Mouse (Mus musculus) Patski (cell line): ENCODE data around the gene Wdr95. TPM values are rescaled to one million over a fixed set of nuclear protein-coding genes. Genes with fewer than 3 reads are reported as not detected.
"Not testable (repeated sequence)": the region's sequence is repeated elsewhere in the genome, so short reads cannot be mapped to it uniquely, and the experiment has no call there.

Experiments used
- ATAC-seq: fragments of 100-300 bp; one replicate; pipeline ENCODE4 v1.8.0; 2021
- CTCF ChIA-PET: fragments of 350-600 bp; sonication (Branson Sonifier 250); formaldehyde crosslinking; loops from one replicate; lab custom pipeline; 2022; ENCODE audit warnings: inconsistent platforms; lab: Charles Lee
- POLR2A ChIA-PET: fragments of 350-600 bp; sonication (Branson Sonifier 250); formaldehyde crosslinking; loops from one replicate; lab custom pipeline; 2022; ENCODE audit warnings: antibody characterized with exemption, inconsistent platforms; lab: Charles Lee
- DNase-seq: peaks from one replicate; pipeline ENCODE4 v3.0.0-alpha.2; 2011; ENCODE audit warnings: low read depth, low spot score
- H3K27me3 ChIP-seq: fragments of 371-371 bp; one replicate; pipeline ENCODE4 v1.5.1; 2021
- CTCF ChIP-seq: fragments of 100-300 bp; IDR thresholded peaks from one replicate; pipeline ENCODE4 v1.5.1; 2021
- in situ Hi-C: fragments of 300-500 bp; cut with MboI; formaldehyde crosslinking; loops from 3 replicates; pipeline ENCODE4 v1.11.1; 2018; ENCODE audit warnings: low pct_unique_long_range_greater_than_20kb, mixed read lengths
- polyA plus RNA-seq: library from polyadenylated mRNA; unstranded; gene quantifications from one replicate; pipeline ENCODE4 v1.2.3, GENCODE M21; 2021

Wdr95 gene
- polyA plus RNA-seq, 1 experiment from 2014 or later: 0.03 TPM

GRCm38 (mm10) chr5:149514087-149514671 lies 14.3 kb upstream of the Wdr95 start:
- no peaks in the 10 kb centered on the region for H3K27me3 ChIP-seq
- CTCF ChIA-PET: interaction anchor here (0.9 to 1.2 kb wide), 2 partner anchors 11 to 30 kb away, joined by 3 to 4 read pairs; no protein-coding TSS in a partner anchor
- DNase-seq (peak; percentile 72), ATAC-seq (peak; percentile 68)
- TF ChIP-seq CTCF: no peak
- in situ Hi-C loops: no loop called here
- POLR2A ChIA-PET: no interaction called here

- ATAC-seq: no peak
- POLR2A ChIA-PET: interaction anchor here (0.6 kb wide), 1 partner anchor 1621 kb away, joined by 4 read pairs; no protein-coding TSS in a partner anchor
- CTCF ChIA-PET: interaction anchor here (1.2 kb wide), 1 partner anchor 31 kb away, joined by 4 read pairs; no protein-coding TSS in a partner anchor
- no peaks in the 10 kb centered on the region for H3K27me3 ChIP-seq
- no peak for TF ChIP-seq CTCF
- DNase-seq: no peak
- in situ Hi-C loops: no loop called here
Observed at GRCm38 (mm10) chr5:149514890-149515289, 13.6 kb upstream of the Wdr95 start.

GRCm38 (mm10) chr5:149517116-149517515 lies 11.4 kb upstream of the Wdr95 start:
- CTCF ChIA-PET: no interaction called here
- no peak for DNase-seq
- no peaks in the 10 kb centered on the region for H3K27me3 ChIP-seq
- in situ Hi-C loops: no loop called here
- no peak for ATAC-seq
- TF ChIP-seq CTCF: no peak
- POLR2A ChIA-PET: no interaction called here

- TF ChIP-seq CTCF: no peak
- ChIA-PET CTCF (no interaction called here), POLR2A (no interaction called here)
- DNase-seq (peak; percentile 31), ATAC-seq (peak; percentile 68)
- in situ Hi-C loops: loop anchor here (5.0 to 10.0 kb wide), 3 partner anchors 69 to 446 kb away; no protein-coding TSS in a partner anchor
- no peaks in the 10 kb centered on the region for H3K27me3 ChIP-seq
Observed at GRCm38 (mm10) chr5:149520806-149521205, 7.7 kb upstream of the Wdr95 start.

- ATAC-seq (no peak), DNase-seq (no peak)
- TF ChIP-seq CTCF: no peak
- CTCF ChIA-PET: interaction anchor here (0.8 to 2.2 kb wide), 13 partner anchors 24 to 188 kb away, joined by 3 to 9 read pairs (median 4); no protein-coding TSS in a partner anchor
- in situ Hi-C loops: loop anchor here (5.0 to 10.0 kb wide), 3 partner anchors 72 to 449 kb away; no protein-coding TSS in a partner anchor
- POLR2A ChIA-PET: interaction anchor here (0.6 kb wide), 1 partner anchor 44 kb away, joined by 3 read pairs; no protein-coding TSS in a partner anchor
- no peaks in the 10 kb centered on the region for H3K27me3 ChIP-seq
Observed at GRCm38 (mm10) chr5:149523856-149524241, 4.6 kb upstream of the Wdr95 start.

- peak; percentile 49 for ATAC-seq
- peak; percentile 57 for DNase-seq
- ChIA-PET POLR2A (interaction anchor here (0.6 kb wide), 1 partner anchor 44 kb away, joined by 3 read pairs; no protein-coding TSS in a partner anchor), CTCF (interaction anchor here (0.8 to 2.2 kb wide), 24 partner anchors 10 to 716 kb away, joined by 3 to 9 read pairs (median 4); no protein-coding TSS in a partner anchor)
- in situ Hi-C loops: loop anchor here (5.0 to 10.0 kb wide), 3 partner anchors 72 to 450 kb away; no protein-coding TSS in a partner anchor
- peak; percentile 98 for TF ChIP-seq CTCF
- H3K27me3 ChIP-seq: no peaks in the 10 kb centered on the region
Observed at GRCm38 (mm10) chr5:149524242-149524858, 4.1 kb upstream of the Wdr95 start.

- no peak for ATAC-seq
- CTCF ChIA-PET: interaction anchor here (0.9 to 2.2 kb wide), 25 partner anchors 11 to 717 kb away, joined by 3 to 9 read pairs (median 3); no protein-coding TSS in a partner anchor
- POLR2A ChIA-PET: no interaction called here
- TF ChIP-seq CTCF: no peak
- H3K27me3 ChIP-seq: no peaks in the 10 kb centered on the region
- in situ Hi-C loops: loop anchor here (5.0 to 10.0 kb wide), 3 partner anchors 87 to 450 kb away; no protein-coding TSS in a partner anchor
- DNase-seq: no peak
Observed at GRCm38 (mm10) chr5:149525055-149525785, 3.3 kb upstream of the Wdr95 start.

GRCm38 (mm10) chr5:149526467-149526951 lies 2.0 kb upstream of the Wdr95 start:
- CTCF ChIA-PET: interaction anchor here (0.8 to 1.6 kb wide), 3 partner anchors 18 to 151 kb away, joined by 3 to 4 read pairs (median 4); no protein-coding TSS in a partner anchor
- peak; percentile 71 for DNase-seq
- peak; percentile 46 for ATAC-seq
- no peaks in the 10 kb centered on the region for H3K27me3 ChIP-seq
- in situ Hi-C loops: loop anchor here (5.0 to 10.0 kb wide), 3 partner anchors 86 to 452 kb away; no protein-coding TSS in a partner anchor
- POLR2A ChIA-PET: interaction anchor here (0.6 to 0.7 kb wide), 2 partner anchors 110 to 611 kb away, joined by 3 to 4 read pairs; partner anchors contain the start of gene Hsph1
- TF ChIP-seq CTCF: no peak

GRCm38 (mm10) chr5:149527292-149527691 lies 1.2 kb upstream of the Wdr95 start:
- ChIA-PET POLR2A (interaction anchor here (0.6 to 0.7 kb wide), 2 partner anchors 33 to 109 kb away, joined by 3 to 4 read pairs; partner anchors contain the start of gene Hsph1), CTCF (interaction anchor here (1.6 kb wide), 1 partner anchor 152 kb away, joined by 4 read pairs; no protein-coding TSS in a partner anchor)
- in situ Hi-C loops: loop anchor here (5.0 to 10.0 kb wide), 3 partner anchors 85 to 452 kb away; no protein-coding TSS in a partner anchor
- H3K27me3 ChIP-seq, ATAC-seq, DNase-seq: not testable (repeated sequence)

GRCm38 (mm10) chr5:149533847-149534246 lies 5.4 kb downstream of the Wdr95 start:
- DNase-seq (no peak), ATAC-seq (no peak)
- ChIA-PET POLR2A (no interaction called here), CTCF (no interaction called here)
- in situ Hi-C loops: no loop called here
- TF ChIP-seq CTCF: no peak
- no peaks in the 10 kb centered on the region for H3K27me3 ChIP-seq
